Mouse (Mus musculus): ENCODE results near the gene Olfr868. TPM values are rescaled to one million over a fixed set of nuclear protein-coding genes. Genes with fewer than 3 reads are reported as not detected.

Gene Olfr868
- polyA plus RNA-seq (2015; fragmentation: Nextera tagmentation; extraction: Ambion mirVana): not detected in 2 replicates

DNA sequence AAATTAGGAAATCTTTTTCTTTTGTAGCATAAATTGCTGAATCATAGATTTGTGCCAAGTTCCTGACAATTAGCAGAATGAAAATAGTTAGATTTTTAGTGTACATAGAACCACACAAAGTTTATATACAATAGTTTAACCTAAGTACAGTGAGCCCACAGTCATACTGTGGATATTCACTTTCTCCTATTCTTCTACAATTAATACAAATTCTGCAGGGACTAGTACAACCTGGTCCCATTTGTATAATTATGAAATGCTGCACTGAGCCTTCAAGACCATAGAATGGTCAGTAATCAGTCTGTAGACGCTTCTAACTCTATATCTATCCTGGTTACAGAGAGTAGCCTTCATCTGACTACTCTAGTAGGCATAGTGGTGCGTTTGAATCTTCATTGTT, at the start of gene Olfr868:
Gene Olfr868, plus strand, starts transcription at position 301 of the 400 bp plus-strand sequence.

DNA sequence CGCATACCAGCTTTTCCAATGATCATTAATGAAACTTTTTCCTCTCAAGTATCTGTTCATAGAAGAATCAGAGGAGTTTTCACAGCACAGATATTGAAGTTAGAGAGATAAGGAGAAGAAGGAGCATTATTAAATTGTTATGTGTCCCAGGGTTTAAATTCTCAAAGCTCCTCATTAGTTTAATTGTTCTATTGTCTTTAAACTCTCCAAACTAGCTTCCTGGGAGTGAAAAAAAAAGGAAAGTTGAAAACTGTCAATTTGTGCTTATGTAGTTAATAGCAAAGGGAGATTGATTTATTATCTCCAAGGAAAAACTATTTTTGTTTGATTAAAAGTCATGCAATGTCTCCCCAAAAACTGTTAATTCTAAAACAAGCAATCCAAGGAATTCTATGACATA, 41.0 kb upstream of the Olfr868 start, which contains the start of gene Olfr867:
Gene Olfr867, minus strand, starts transcription at position 101 of the 400 bp plus-strand sequence.

DNA sequence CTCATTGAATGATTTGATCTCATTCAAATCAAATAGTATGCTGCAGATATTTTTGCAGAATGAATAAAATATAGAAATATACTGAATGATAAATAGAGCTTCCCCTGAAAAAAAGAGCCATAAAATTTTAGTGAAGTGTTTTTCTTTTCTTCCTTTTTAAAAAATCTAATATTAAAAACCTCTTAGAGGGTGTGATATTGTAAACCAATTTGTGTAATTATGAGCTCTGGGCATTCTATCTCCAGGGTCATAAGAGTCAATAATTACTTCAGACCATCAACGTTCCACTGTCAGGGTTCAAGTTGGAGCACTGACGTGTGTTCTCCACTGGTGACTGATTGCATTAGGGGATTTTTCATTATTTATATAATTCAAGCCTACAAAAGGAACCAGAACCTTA, 30.3 kb downstream of the Olfr868 start, which contains the start of gene Olfr869:
Gene Olfr869, plus strand, starts transcription at position 301 of the 400 bp plus-strand sequence.

Other genes with a start within 250 kb of the Olfr868 start
- gene Olfr860, start 248.9 kb upstream of the Olfr868 start, polyA plus RNA-seq (2015; fragmentation: Nextera tagmentation; extraction: Ambion mirVana): not detected in 2 replicates
- gene Olfr862, start 210.6 kb upstream of the Olfr868 start, polyA plus RNA-seq (2015; fragmentation: Nextera tagmentation; extraction: Ambion mirVana): not detected in 2 replicates
- gene Olfr77, start 181.8 kb upstream of the Olfr868 start, polyA plus RNA-seq (2015; fragmentation: Nextera tagmentation; extraction: Ambion mirVana): 0.19 and 0.22 TPM in 2 replicates
- not detected in 2 replicates for gene Olfr866, start 70.6 kb upstream of the Olfr868 start, polyA plus RNA-seq (2015; fragmentation: Nextera tagmentation; extraction: Ambion mirVana)
- gene Olfr867, start 41.1 kb upstream of the Olfr868 start, polyA plus RNA-seq (2015; fragmentation: Nextera tagmentation; extraction: Ambion mirVana): not detected in 2 replicates
- not detected in 2 replicates for gene Olfr869, start 30.4 kb downstream of the Olfr868 start, polyA plus RNA-seq (2015; fragmentation: Nextera tagmentation; extraction: Ambion mirVana)
- gene Olfr870, start 75.4 kb downstream of the Olfr868 start, polyA plus RNA-seq (2015; fragmentation: Nextera tagmentation; extraction: Ambion mirVana): not detected in 2 replicates
- gene Olfr871, start 113.6 kb downstream of the Olfr868 start, polyA plus RNA-seq (2015; fragmentation: Nextera tagmentation; extraction: Ambion mirVana): not detected in 2 replicates
- not detected in 2 replicates for gene Olfr872, start 138.5 kb downstream of the Olfr868 start, polyA plus RNA-seq (2015; fragmentation: Nextera tagmentation; extraction: Ambion mirVana)
- gene Olfr39, start 183.7 kb downstream of the Olfr868 start, polyA plus RNA-seq (2015; fragmentation: Nextera tagmentation; extraction: Ambion mirVana): not detected in 2 replicates
- gene Olfr873, start 199.9 kb downstream of the Olfr868 start, polyA plus RNA-seq (2015; fragmentation: Nextera tagmentation; extraction: Ambion mirVana): not detected in 2 replicates
- not detected in 2 replicates for gene Olfr18, start 237.5 kb downstream of the Olfr868 start, polyA plus RNA-seq (2015; fragmentation: Nextera tagmentation; extraction: Ambion mirVana)